Mouse (Mus musculus) left cerebral cortex, postnatal 4 days (tissue): ENCODE data around the gene Spock2. TPM values are rescaled to one million over a fixed set of nuclear protein-coding genes. Genes with fewer than 3 reads are reported as not detected.
"Not testable (repeated sequence)": the region's sequence is repeated elsewhere in the genome, so short reads cannot be mapped to it uniquely, and the experiment has no call there.

Experiments
- DNase-seq: peaks from one replicate; pipeline ENCODE4 v3.0.0-alpha.2; 2022
- intact Hi-C: fragments of 180-260 bp; cut with DNase I; formaldehyde crosslinking; loops from one replicate; pipeline ENCODE4 v1.15.1; 2025
- total RNA-seq, 2 experiments: library from RNA; stranded (reverse); gene quantifications; 2 replicates each; pipeline ENCODE4 v1.2.3; 2021

The Spock2 gene
- total RNA-seq, 2 experiments from 2014 or later, result 312 to 345 TPM

- DNase-seq, result peak; percentile 56
- intact Hi-C loops, result loop anchor here (5.0 to 10.0 kb wide), 2 partner anchors 104 to 212 kb away; partner anchors contain the start of genes Anapc16 and Ascc1
These were observed 640 bp downstream of the Spock2 start for GRCm38 (mm10) chr10:60106531-60107186.

- intact Hi-C loops, result loop anchor here (5.0 to 10.0 kb wide), 2 partner anchors 105 to 213 kb away; partner anchors contain the start of genes Anapc16 and Ascc1
- peak; percentile 45 for DNase-seq
These were observed 1.4 kb downstream of the Spock2 start for GRCm38 (mm10) chr10:60107448-60107847.

- intact Hi-C loops, result loop anchor here (5.0 to 10.0 kb wide), 2 partner anchors 106 to 214 kb away; partner anchors contain the start of genes Anapc16 and Ascc1
- DNase-seq, result peak; percentile 50
These were observed 2.5 kb downstream of the Spock2 start for GRCm38 (mm10) chr10:60108321-60109111.

- intact Hi-C loops, result loop anchor here (5.0 to 10.0 kb wide), 2 partner anchors 107 to 215 kb away; partner anchors contain the start of genes Anapc16 and Ascc1
- DNase-seq, result no peak
These were observed 3.3 kb downstream of the Spock2 start for GRCm38 (mm10) chr10:60109336-60109735.

GRCm38 (mm10) chr10:60109989-60110388 lies 4.0 kb downstream of the Spock2 start:
- DNase-seq, result no peak
- intact Hi-C loops, result loop anchor here (5.0 to 10.0 kb wide), 2 partner anchors 108 to 215 kb away; partner anchors contain the start of genes Anapc16 and Ascc1

GRCm38 (mm10) chr10:60110908-60111475 lies 5.0 kb downstream of the Spock2 start:
- DNase-seq, result no peak
- intact Hi-C loops, result no loop called here

- no peak for DNase-seq
- intact Hi-C loops, result no loop called here
These were observed 8.1 kb downstream of the Spock2 start for GRCm38 (mm10) chr10:60113965-60114690.

GRCm38 (mm10) chr10:60115345-60116185 lies 9.5 kb downstream of the Spock2 start:
- intact Hi-C loops, result no loop called here
- peak; percentile 86 for DNase-seq

GRCm38 (mm10) chr10:60116997-60117396 lies 11.0 kb downstream of the Spock2 start:
- no peak for DNase-seq
- intact Hi-C loops, result no loop called here

- intact Hi-C loops, result no loop called here
- no peak for DNase-seq
These were observed 12.4 kb downstream of the Spock2 start for GRCm38 (mm10) chr10:60118464-60118863.

GRCm38 (mm10) chr10:60120630-60121029 lies 14.6 kb downstream of the Spock2 start:
- no peak for DNase-seq
- intact Hi-C loops, result no loop called here

- no peak for DNase-seq
These were observed 18.1 kb downstream of the Spock2 start for GRCm38 (mm10) chr10:60124078-60124477.

GRCm38 (mm10) chr10:60125529-60126327 lies 19.7 kb downstream of the Spock2 start:
- intact Hi-C loops, result no loop called here

More at GRCm38 (mm10) chr10:60124078-60124477, 18.1 kb downstream of the Spock2 start:
- intact Hi-C loops, result no loop called here

GRCm38 (mm10) chr10:60128287-60128686 lies 22.3 kb downstream of the Spock2 start:
- no peak for DNase-seq
- intact Hi-C loops, result no loop called here

More at GRCm38 (mm10) chr10:60125529-60126327, 19.7 kb downstream of the Spock2 start:
- DNase-seq, result no peak

- no peak for DNase-seq
- intact Hi-C loops, result no loop called here
These were observed 24.5 kb downstream of the Spock2 start for GRCm38 (mm10) chr10:60130504-60130903.

GRCm38 (mm10) chr10:60133501-60133900 lies 27.5 kb downstream of the Spock2 start:
- no peak for DNase-seq
- intact Hi-C loops, result no loop called here

- intact Hi-C loops, result no loop called here
- DNase-seq, result no peak
These were observed 28.2 kb downstream of the Spock2 start for GRCm38 (mm10) chr10:60134201-60134600.

- intact Hi-C loops, DNase-seq: not testable (repeated sequence)
These were observed 30.0 kb downstream of the Spock2 start for GRCm38 (mm10) chr10:60136010-60136409.

GRCm38 (mm10) chr10:60136935-60137334 lies 30.9 kb downstream of the Spock2 start:
- intact Hi-C loops, result no loop called here

More at GRCm38 (mm10) chr10:60136935-60137334, 30.9 kb downstream of the Spock2 start:
- DNase-seq, result no peak
